Mouse (Mus musculus) forebrain, embryonic 14.5 days (tissue): ENCODE data around the gene Lonp2. TPM values are rescaled to one million over a fixed set of nuclear protein-coding genes. Genes with fewer than 3 reads are reported as not detected.

ENCODE experiments used
- ATAC-seq: fragments of 200-750 bp; cut with Nextera tagmentation; 2 replicates; pipeline ENCODE4 v1.8.0; 2017; ENCODE audit warnings: mild to moderate bottlenecking, moderate library complexity
- DNase-seq: peaks from one replicate; pipeline ENCODE4 v3.0.0-alpha.2; 2015; ENCODE audit warnings: low spot score
- H3K27ac ChIP-seq: fragments of 300-500 bp; sonication (generic); 2 replicates; pipeline ENCODE4 v1.5.1; 2014; ENCODE audit warnings: low read depth, mild to moderate bottlenecking, control low read depth, low read length, moderate library complexity
- H3K27me3 ChIP-seq: fragments of 300-500 bp; sonication (generic); replicated peaks from 2 replicates; pipeline ENCODE4 v1.6.1; 2014; ENCODE audit warnings: low read length, control low read depth, mixed read lengths; ENCODE audit not compliant: control insufficient read depth, insufficient read depth
- H3K36me3 ChIP-seq: fragments of 300-500 bp; sonication (generic); 2 replicates; pipeline ENCODE4 v1.6.1; 2014; ENCODE audit warnings: low read length, control low read depth; ENCODE audit not compliant: control insufficient read depth, insufficient read depth
- H3K4me1 ChIP-seq: fragments of 300-500 bp; sonication (generic); 2 replicates; pipeline ENCODE4 v1.6.1; 2014; ENCODE audit warnings: antibody characterized with exemption, low read length, control low read depth; ENCODE audit not compliant: control insufficient read depth, insufficient read depth
- H3K4me2 ChIP-seq: fragments of 300-500 bp; sonication (generic); 2 replicates; pipeline ENCODE4 v1.6.1; 2014; ENCODE audit warnings: mild to moderate bottlenecking, control low read depth, low read length
- H3K4me3 ChIP-seq: fragments of 300-500 bp; sonication (generic); 2 replicates; pipeline ENCODE4 v1.5.1; 2014; ENCODE audit warnings: low read depth, low read length, control low read depth
- H3K9ac ChIP-seq: fragments of 300-500 bp; sonication (generic); 2 replicates; pipeline ENCODE4 v1.6.1; 2014; ENCODE audit warnings: mild to moderate bottlenecking, low read length, control low read depth, moderate library complexity
- H3K9me3 ChIP-seq: fragments of 300-500 bp; sonication (generic); replicated peaks from 2 replicates; pipeline ENCODE4 v1.6.1; 2016; ENCODE audit warnings: low read length, control low read depth, mixed read lengths; ENCODE audit not compliant: control insufficient read depth
- WGBS: fragments of 180-500 bp; shearing (Covaris S2); extraction: QIAGEN DNeasy Blood & Tissue Kit; methylation state at CpG from one replicate; pipeline ENCODE4 v1.1.7; 2014; 5-methylcytosine and 5-hydroxymethylcytosine counted together
- polyA plus RNA-seq: library from polyadenylated mRNA; unstranded; fragments of >200 nt; fragmentation: Nextera tagmentation; extraction: Ambion mirVana; gene quantifications from 2 replicates; pipeline ENCODE4 v1.2.1, GENCODE M21; 2014

The Lonp2 gene
- polyA plus RNA-seq, 1 experiment from 2014 or later, result 85.3 TPM

DNA sequence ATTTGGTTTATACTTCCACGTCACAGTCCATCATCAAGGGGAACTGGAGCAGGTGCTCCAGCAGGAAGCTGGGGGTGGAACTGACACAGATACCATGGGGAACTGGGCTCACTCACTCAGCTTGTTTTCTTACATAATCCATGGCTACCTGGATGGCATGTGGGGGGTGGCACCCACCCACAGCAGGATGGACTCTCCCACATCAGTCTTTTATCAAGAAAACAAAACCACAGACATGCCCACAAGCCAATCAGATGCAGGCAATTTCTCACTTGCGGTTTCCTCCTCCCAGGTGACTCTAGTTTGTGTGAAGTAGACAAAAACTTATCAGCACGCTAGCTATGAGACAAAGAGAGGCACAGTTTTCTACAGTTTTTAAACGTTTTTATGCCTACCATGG, 84.0 kb downstream of the Lonp2 start:
- H3K9ac ChIP-seq, result no peak overlapping the region
- peaks cover 9% of the 10 kb centered on the region; the same call in 1 of the 2 replicates for H3K36me3 ChIP-seq
- H3K27ac ChIP-seq, result no peak overlapping the region
- no peaks in the 10 kb centered on the region for H3K9me3 ChIP-seq
- H3K4me3 ChIP-seq, result no peak overlapping the region
- H3K4me2 ChIP-seq, result no peak overlapping the region
- DNase-seq, result no peak
- H3K27me3 ChIP-seq, result no peaks in the 10 kb centered on the region
- H3K4me1 ChIP-seq, result peaks cover 4% of the 10 kb centered on the region; the same call in 1 of the 2 replicates
- ATAC-seq, result no peak
- WGBS, result 75% methylated on average over 4 of the region's 4 CpGs

DNA sequence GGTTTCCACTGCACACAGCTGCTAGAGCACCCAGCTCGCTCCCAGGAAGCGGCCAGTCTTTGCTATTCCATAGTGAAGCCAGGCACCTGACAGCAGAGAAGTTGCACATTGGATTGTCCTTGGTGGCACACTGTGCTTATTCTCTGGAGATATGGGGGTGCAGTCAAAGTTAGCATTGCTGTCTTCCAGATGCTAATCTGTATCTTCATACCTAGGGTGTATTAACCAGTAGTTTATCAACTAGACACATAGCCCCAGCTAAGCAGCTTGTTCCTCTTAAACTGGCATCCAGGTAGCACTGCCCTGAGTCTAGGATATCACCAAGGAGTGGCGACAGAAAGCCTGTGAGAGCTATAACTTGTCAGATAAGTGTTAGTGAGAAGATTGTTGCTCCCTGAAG, 88.8 kb downstream of the Lonp2 start:
- peaks cover 17% of the 10 kb centered on the region for H3K4me1 ChIP-seq
- peak overlapping the region; percentile 90; the same call in 1 of the 2 replicates for H3K27ac ChIP-seq
- WGBS, result 95% methylated on average over 3 of the region's 3 CpGs
- no peaks in the 10 kb centered on the region for H3K27me3 ChIP-seq
- ATAC-seq (no peak), DNase-seq (no peak)
- no peak overlapping the region for H3K9ac ChIP-seq
- H3K9me3 ChIP-seq, result no peaks in the 10 kb centered on the region
- no peak overlapping the region for H3K4me3 ChIP-seq
- no peak overlapping the region for H3K4me2 ChIP-seq
- peaks cover 15% of the 10 kb centered on the region for H3K36me3 ChIP-seq

- Histone ChIP-seq H3K27me3 (no peaks in the 10 kb centered on the region), H3K4me3 (no peak overlapping the region), H3K9me3 (no peaks in the 10 kb centered on the region), H3K27ac (peak overlapping the region; percentile 90), H3K4me2 (peak overlapping the region; percentile 16; the same call in 1 of the 2 replicates), H3K9ac (no peak overlapping the region), H3K4me1 (peaks cover 17% of the 10 kb centered on the region), H3K36me3 (peaks cover 21% of the 10 kb centered on the region)
- ATAC-seq (peak; percentile 92), DNase-seq (peak; percentile 95)
- 65% methylated on average over 14 of the region's 14 CpGs for WGBS
Observed at GRCm38 (mm10) chr8:86713407-86714188, 89.8 kb downstream of the Lonp2 start.

- H3K27me3 ChIP-seq, result no peaks in the 10 kb centered on the region
- WGBS, result 90% methylated on average over 2 of the region's 2 CpGs
Observed at GRCm38 (mm10) chr8:86718332-86718994, 94.6 kb downstream of the Lonp2 start.

DNA sequence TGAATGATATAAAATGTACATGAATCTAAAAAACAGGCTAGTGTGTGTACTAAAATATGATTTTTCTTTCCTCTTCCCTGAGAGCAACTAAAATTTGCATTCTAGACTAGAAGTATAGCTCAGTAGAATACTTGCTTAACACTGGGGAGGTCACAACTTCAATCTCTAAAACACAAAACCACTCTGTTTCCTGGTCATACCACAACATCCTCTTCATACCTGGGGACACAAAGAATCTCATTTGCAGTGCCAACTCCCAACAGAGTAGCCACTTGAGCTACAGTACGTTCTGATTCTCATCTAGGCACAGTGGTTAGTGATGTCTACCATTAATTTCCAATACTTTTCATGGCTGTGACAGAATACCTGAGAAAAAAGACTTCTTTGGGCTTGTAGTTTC, 95.5 kb downstream of the Lonp2 start:
- WGBS, result 93% methylated on average over 1 of the region's 1 CpGs
- Histone ChIP-seq H3K27me3 (no peaks in the 10 kb centered on the region), H3K9me3 (no peaks in the 10 kb centered on the region), H3K9ac (no peak overlapping the region), H3K27ac (no peak overlapping the region), H3K4me2 (no peak overlapping the region), H3K4me1 (peaks cover 4% of the 10 kb centered on the region; the same call in 1 of the 2 replicates), H3K4me3 (no peak overlapping the region), H3K36me3 (peaks cover 39% of the 10 kb centered on the region; the same call in 1 of the 2 replicates)
- DNase-seq (no peak), ATAC-seq (no peak)

More at GRCm38 (mm10) chr8:86718332-86718994, 94.6 kb downstream of the Lonp2 start:
- H3K9me3 ChIP-seq, result no peaks in the 10 kb centered on the region
- DNase-seq, result no peak
- peaks cover 39% of the 10 kb centered on the region; the same call in 1 of the 2 replicates for H3K36me3 ChIP-seq
- H3K27ac ChIP-seq, result no peak overlapping the region
- H3K9ac ChIP-seq, result no peak overlapping the region
- no peak overlapping the region for H3K4me2 ChIP-seq
- H3K4me1 ChIP-seq, result peaks cover 6% of the 10 kb centered on the region
- no peak for ATAC-seq
- H3K4me3 ChIP-seq, result no peak overlapping the region

DNA sequence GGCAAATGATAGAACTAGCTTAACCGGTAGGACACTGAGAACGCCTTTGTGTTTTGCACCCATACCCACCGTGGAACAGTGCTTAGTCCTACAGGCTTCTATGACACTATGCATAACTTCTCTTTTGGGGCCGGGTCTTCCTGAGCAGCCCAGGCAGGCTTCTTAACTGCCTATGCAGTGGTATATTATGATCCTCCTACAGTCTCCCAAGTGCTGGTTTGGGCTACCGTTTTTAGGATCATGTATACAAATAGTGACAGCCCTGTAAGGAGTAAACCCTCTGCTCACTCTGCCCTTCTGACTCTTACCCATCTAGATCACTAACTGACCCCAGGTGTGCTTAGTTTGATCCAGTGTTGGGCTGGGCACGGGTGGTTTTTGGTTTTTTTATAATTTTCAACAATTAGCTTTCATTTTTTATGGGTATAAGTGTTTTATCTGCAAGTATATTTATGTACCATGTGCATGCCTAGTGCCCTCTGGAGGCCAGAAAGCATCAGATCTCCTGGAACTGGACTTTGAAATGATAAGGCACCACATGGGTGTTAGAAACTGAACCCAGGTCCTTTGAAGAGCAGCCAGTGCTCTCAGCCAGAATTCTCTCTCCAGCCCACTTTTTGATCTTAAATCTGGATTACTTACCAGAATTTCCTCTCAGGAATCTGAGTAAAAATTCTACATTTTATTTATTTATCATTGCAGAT, 97.1 kb downstream of the Lonp2 start:
- H3K27me3 ChIP-seq, result no peaks in the 10 kb centered on the region
- H3K9me3 ChIP-seq, result no peaks in the 10 kb centered on the region

DNA sequence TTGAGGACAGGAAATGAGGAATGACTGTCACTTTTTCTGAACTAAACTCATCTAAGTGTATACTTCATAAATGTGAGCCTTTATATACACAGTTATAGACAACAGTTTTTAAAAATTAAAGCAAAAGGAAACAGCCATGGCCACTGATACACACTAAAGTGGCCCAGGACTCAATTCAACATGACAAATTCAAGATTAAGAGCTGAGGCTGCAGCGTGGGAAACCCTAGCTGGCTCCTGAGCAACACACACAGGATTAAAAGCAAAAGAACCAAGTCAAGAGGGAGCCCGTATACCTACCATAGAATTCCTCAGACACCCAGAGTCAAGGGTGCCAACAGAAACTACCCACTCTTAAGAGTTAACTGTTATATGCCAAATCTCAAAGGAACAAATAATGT, 97.6 kb downstream of the Lonp2 start:
- Histone ChIP-seq H3K4me1 (no peaks in the 10 kb centered on the region), H3K27ac (no peak overlapping the region), H3K9me3 (no peaks in the 10 kb centered on the region), H3K27me3 (no peaks in the 10 kb centered on the region), H3K4me3 (no peak overlapping the region), H3K9ac (no peak overlapping the region), H3K36me3 (peaks cover 39% of the 10 kb centered on the region; the same call in 1 of the 2 replicates), H3K4me2 (no peak overlapping the region)
- ATAC-seq, result no peak
- no peak for DNase-seq
- 89% methylated on average over 2 of the region's 2 CpGs for WGBS

More for the DNA sequence above, 97.1 kb downstream of the Lonp2 start:
- no peak for ATAC-seq
- Histone ChIP-seq H3K4me3 (no peak overlapping the region), H3K4me1 (no peaks in the 10 kb centered on the region), H3K4me2 (no peak overlapping the region), H3K27ac (no peak overlapping the region), H3K9ac (no peak overlapping the region), H3K36me3 (peaks cover 39% of the 10 kb centered on the region; the same call in 1 of the 2 replicates)
- 92% methylated on average over 6 of the region's 6 CpGs for WGBS
- DNase-seq, result no peak

DNA sequence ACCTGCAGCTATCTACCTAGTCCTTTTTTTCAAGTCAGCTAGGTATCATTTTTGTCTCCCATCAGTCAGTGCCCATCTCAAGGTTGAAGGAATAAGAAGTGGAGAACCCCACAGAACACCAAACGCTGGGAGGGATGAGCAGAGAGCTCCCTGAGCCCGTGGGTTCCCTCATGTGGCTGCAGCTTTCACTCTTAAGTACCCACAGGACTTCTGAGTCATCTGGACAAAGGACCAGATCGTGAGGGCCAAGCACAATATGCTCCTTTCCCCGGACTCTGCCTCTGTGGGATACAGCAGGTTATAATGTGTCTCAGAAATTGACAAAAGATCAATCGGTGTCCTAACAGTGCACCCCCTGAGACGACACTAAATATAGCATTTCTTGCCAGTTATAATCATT, 103.1 kb downstream of the Lonp2 start:
- no peak for DNase-seq
- Histone ChIP-seq H3K4me2 (no peak overlapping the region), H3K9me3 (no peaks in the 10 kb centered on the region), H3K27me3 (no peaks in the 10 kb centered on the region), H3K4me1 (peaks cover 4% of the 10 kb centered on the region; the same call in 1 of the 2 replicates), H3K27ac (no peak overlapping the region), H3K9ac (no peak overlapping the region), H3K4me3 (no peak overlapping the region), H3K36me3 (peaks cover 15% of the 10 kb centered on the region; the same call in 1 of the 2 replicates)
- 65% methylated on average over 6 of the region's 6 CpGs for WGBS
- no peak for ATAC-seq
